Mouse (Mus musculus) kidney, embryonic 16.5 days (tissue): ENCODE results near the gene Dact3. TPM values are rescaled to one million over a fixed set of nuclear protein-coding genes. Genes with fewer than 3 reads are reported as not detected.
A peak's percentile ranks its signal among the peaks of the same experiment; 100 is the strongest.

Source experiments
- ATAC-seq: fragments of 200-750 bp; cut with Nextera tagmentation; 2 replicates; pipeline ENCODE4 v1.8.0; 2017; ENCODE audit warnings: moderate TSS enrichment; ENCODE audit not compliant: low FRiP score, low TSS enrichment
- H3K27ac ChIP-seq: fragments of 300-500 bp; sonication (generic); 2 replicates; pipeline ENCODE4 v1.5.1; 2014; ENCODE audit warnings: low read length
- H3K27me3 ChIP-seq: fragments of 300-500 bp; sonication (generic); 2 replicates; pipeline ENCODE4 v1.6.1; 2014; ENCODE audit warnings: low read length, control low read depth, mixed read lengths; ENCODE audit not compliant: insufficient read depth
- H3K36me3 ChIP-seq: fragments of 300-500 bp; sonication (generic); 2 replicates; pipeline ENCODE4 v1.6.1; 2014; ENCODE audit warnings: low read length, control low read depth, mixed read lengths; ENCODE audit not compliant: insufficient read depth
- H3K4me1 ChIP-seq: fragments of 300-500 bp; sonication (generic); 2 replicates; pipeline ENCODE4 v1.6.1; 2014; ENCODE audit warnings: low read length, control low read depth, mixed read lengths; ENCODE audit not compliant: insufficient read depth
- H3K4me2 ChIP-seq: fragments of 300-500 bp; sonication (generic); replicated peaks from 2 replicates; pipeline ENCODE4 v1.6.1; 2014; ENCODE audit warnings: low read depth, low read length
- H3K4me3 ChIP-seq: fragments of 300-500 bp; sonication (generic); 2 replicates; pipeline ENCODE4 v1.5.1; 2014; ENCODE audit warnings: mild to moderate bottlenecking, low read length
- H3K9ac ChIP-seq: fragments of 300-500 bp; sonication (generic); replicated peaks from 2 replicates; pipeline ENCODE4 v1.6.1; 2014; ENCODE audit warnings: low read length
- H3K9me3 ChIP-seq: fragments of 300-500 bp; sonication (generic); 2 replicates; pipeline ENCODE4 v1.6.1; 2016; ENCODE audit warnings: low read length, control low read depth
- WGBS: fragments of 180-500 bp; shearing (Covaris S2); extraction: QIAGEN DNeasy Blood & Tissue Kit; methylation state at CpG from one replicate; pipeline ENCODE4 v1.1.7; 2014; 5-methylcytosine and 5-hydroxymethylcytosine counted together
- polyA plus RNA-seq: library from polyadenylated mRNA; unstranded; fragments of >200 nt; fragmentation: Nextera tagmentation; extraction: Ambion mirVana; gene quantifications from 2 replicates; pipeline ENCODE4 v1.2.1, GENCODE M21; 2015

The Dact3 gene
- polyA plus RNA-seq, 1 experiment from 2014 or later: 2.1 TPM

- Histone ChIP-seq H3K4me3 (peak overlapping the region; percentile 78), H3K9me3 (no peaks in the 10 kb centered on the region), H3K27ac (peak overlapping the region; percentile 93), H3K4me1 (peaks cover 15% of the 10 kb centered on the region), H3K9ac (peak overlapping the region; percentile 77), H3K4me2 (peak overlapping the region; percentile 91), H3K36me3 (peaks cover 10% of the 10 kb centered on the region; the same call in 1 of the 2 replicates), H3K27me3 (no peaks in the 10 kb centered on the region)
- WGBS: under 1% methylated on average over 33 of the region's 33 CpGs
- peak; percentile 96 for ATAC-seq
Observed at GRCm38 (mm10) chr7:16874756-16875309, 284 bp upstream of the Dact3 start.

GRCm38 (mm10) chr7:16875326-16875725 lies 209 bp downstream of the Dact3 start:
- H3K4me3 ChIP-seq: peak overlapping the region; percentile 78
- peak overlapping the region; percentile 91 for H3K4me2 ChIP-seq
- under 1% methylated on average over 33 of the region's 42 CpGs for WGBS
- ATAC-seq: no peak
- peak overlapping the region; percentile 64 for H3K27ac ChIP-seq
- H3K4me1 ChIP-seq: peaks cover 19% of the 10 kb centered on the region
- peak overlapping the region; percentile 77 for H3K9ac ChIP-seq
- H3K36me3 ChIP-seq: 0 out of 2 replicates have a peak, but pooled peaks cover 7% of the 10 kb centered on the region
- H3K27me3 ChIP-seq: no peaks in the 10 kb centered on the region
- H3K9me3 ChIP-seq: no peaks in the 10 kb centered on the region

GRCm38 (mm10) chr7:16876006-16876405 lies 889 bp downstream of the Dact3 start:
- H3K4me2 ChIP-seq: peak overlapping the region; percentile 91
- H3K9me3 ChIP-seq: no peaks in the 10 kb centered on the region
- peak overlapping the region; percentile 77 for H3K9ac ChIP-seq
- H3K4me3 ChIP-seq: peak overlapping the region; percentile 78
- no peaks in the 10 kb centered on the region for H3K27me3 ChIP-seq
- H3K4me1 ChIP-seq: peaks cover 26% of the 10 kb centered on the region
- 6% methylated on average over 11 of the region's 11 CpGs for WGBS
- H3K36me3 ChIP-seq: 0 out of 2 replicates have a peak, but pooled peaks cover 3% of the 10 kb centered on the region
- no peak for ATAC-seq
- H3K27ac ChIP-seq: peak overlapping the region; percentile 64

- Histone ChIP-seq H3K27me3 (no peaks in the 10 kb centered on the region), H3K9me3 (no peaks in the 10 kb centered on the region), H3K9ac (peak overlapping the region; percentile 77), H3K4me1 (peaks cover 26% of the 10 kb centered on the region), H3K27ac (peak overlapping the region; percentile 64), H3K36me3 (no peaks in the 10 kb centered on the region), H3K4me2 (peak overlapping the region; percentile 91), H3K4me3 (peak overlapping the region; percentile 78)
- ATAC-seq: no peak; the same call in 1 of the 2 replicates
- 2% methylated on average over 12 of the region's 13 CpGs for WGBS
Observed at GRCm38 (mm10) chr7:16876608-16877007, 1.5 kb downstream of the Dact3 start.

- Histone ChIP-seq H3K4me2 (no peak overlapping the region), H3K9me3 (no peaks in the 10 kb centered on the region), H3K36me3 (no peaks in the 10 kb centered on the region), H3K27me3 (no peaks in the 10 kb centered on the region), H3K4me1 (peaks cover 26% of the 10 kb centered on the region), H3K9ac (no peak overlapping the region), H3K27ac (no peak overlapping the region), H3K4me3 (no peak overlapping the region)
- WGBS: 81% methylated on average over 3 of the region's 3 CpGs
- no peak for ATAC-seq
Observed at GRCm38 (mm10) chr7:16877717-16878116, 2.6 kb downstream of the Dact3 start.

- peak overlapping the region; percentile 39; the same call in 1 of the 2 replicates for H3K9ac ChIP-seq
- H3K4me1 ChIP-seq: peaks cover 26% of the 10 kb centered on the region
- H3K4me2 ChIP-seq: no peak overlapping the region
- H3K9me3 ChIP-seq: peaks cover 4% of the 10 kb centered on the region; the same call in 1 of the 2 replicates
- H3K4me3 ChIP-seq: no peak overlapping the region
- peak overlapping the region; percentile 69 for H3K27ac ChIP-seq
- 25% methylated on average over 9 of the region's 9 CpGs for WGBS
- no peak for ATAC-seq
- peaks cover 19% of the 10 kb centered on the region for H3K36me3 ChIP-seq
- peaks cover 9% of the 10 kb centered on the region for H3K27me3 ChIP-seq
Observed at GRCm38 (mm10) chr7:16879796-16880547, 4.9 kb downstream of the Dact3 start.

GRCm38 (mm10) chr7:16880615-16881014 lies 5.5 kb downstream of the Dact3 start:
- peak overlapping the region; percentile 69 for H3K27ac ChIP-seq
- ATAC-seq: no peak
- peaks cover 24% of the 10 kb centered on the region for H3K4me1 ChIP-seq
- H3K4me2 ChIP-seq: no peak overlapping the region
- H3K4me3 ChIP-seq: no peak overlapping the region
- H3K36me3 ChIP-seq: peaks cover 25% of the 10 kb centered on the region
- WGBS: 35% methylated on average over 5 of the region's 5 CpGs
- H3K9me3 ChIP-seq: peaks cover 10% of the 10 kb centered on the region
- peak overlapping the region; percentile 39; the same call in 1 of the 2 replicates for H3K9ac ChIP-seq
- peaks cover 15% of the 10 kb centered on the region for H3K27me3 ChIP-seq

GRCm38 (mm10) chr7:16883162-16883561 lies 8.0 kb downstream of the Dact3 start:
- WGBS: 89% methylated on average over 6 of the region's 6 CpGs

GRCm38 (mm10) chr7:16884334-16884733 lies 9.2 kb downstream of the Dact3 start:
- Histone ChIP-seq H3K27me3 (peaks cover 21% of the 10 kb centered on the region), H3K4me1 (peaks cover 11% of the 10 kb centered on the region), H3K27ac (no peak overlapping the region), H3K36me3 (peaks cover 34% of the 10 kb centered on the region), H3K9me3 (peaks cover 19% of the 10 kb centered on the region), H3K4me2 (no peak overlapping the region), H3K9ac (no peak overlapping the region), H3K4me3 (no peak overlapping the region)
- 70% methylated on average over 4 of the region's 4 CpGs for WGBS
- ATAC-seq: no peak

More at GRCm38 (mm10) chr7:16883162-16883561, 8.0 kb downstream of the Dact3 start:
- Histone ChIP-seq H3K9ac (no peak overlapping the region), H3K27me3 (peaks cover 21% of the 10 kb centered on the region), H3K4me1 (peaks cover 11% of the 10 kb centered on the region), H3K36me3 (peaks cover 34% of the 10 kb centered on the region), H3K4me2 (no peak overlapping the region), H3K9me3 (peaks cover 19% of the 10 kb centered on the region), H3K4me3 (no peak overlapping the region), H3K27ac (no peak overlapping the region)
- no peak for ATAC-seq
